Mouse (Mus musculus): ENCODE measurements around the gene Abhd17a. TPM values are rescaled to one million over a fixed set of nuclear protein-coding genes. Genes with fewer than 3 reads are reported as not detected.
A peak's percentile ranks its signal among the peaks of the same experiment; 100 is the strongest.

Gene Abhd17a
- total and polyA plus RNA-seq, 2 experiments from 2014 or later = 171 to 389 TPM

DNA sequence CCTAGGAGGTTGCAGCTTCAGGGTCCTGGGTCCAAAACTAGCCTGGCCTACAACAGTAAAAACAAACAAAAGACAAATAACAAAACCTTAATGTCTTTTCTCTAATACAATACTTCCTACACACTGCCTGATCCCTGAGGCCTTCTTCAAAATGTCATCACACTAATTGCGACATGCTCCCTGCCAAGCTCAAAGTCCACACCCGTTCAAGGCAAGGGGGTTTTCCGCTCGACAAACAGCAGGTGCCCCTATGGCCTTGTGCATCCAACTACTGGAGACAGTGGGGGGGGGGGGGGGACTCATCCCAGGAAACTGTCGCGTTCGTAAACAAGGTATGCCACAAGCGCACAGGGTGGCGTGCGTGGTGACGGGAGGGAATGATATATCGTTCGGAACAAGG lies 29.5 kb downstream of the Abhd17a start:
- 1% methylated on average over 13 of the region's 13 CpGs for WGBS
- Histone ChIP-seq H3K27me3 (ENCODE audit: insufficient read depth, low read length) (no peaks in the 10 kb centered on the region), H3K4me1 (ENCODE audit: insufficient read depth, low read length) (peaks cover 9% of the 10 kb centered on the region), H3K9ac (replicated peaks; ENCODE audit: low read length) (peak overlapping the region; percentile 98), H3K27ac (peak overlapping the region; percentile 94; the same call in 1 of the 2 replicates), H3K9me3 (ENCODE audit: low read length) (no peaks in the 10 kb centered on the region), H3K36me3 (ENCODE audit: insufficient read depth, low read length) (no peaks in the 10 kb centered on the region), H3K4me3 (ENCODE audit: low read length) (peak overlapping the region; percentile 100), H3K4me2 (ENCODE audit: low read depth, low read length) (peak overlapping the region; percentile 86)
- TF ChIP-seq CTCF (IDR thresholded peaks at IDR 0.05; ENCODE audit: low read depth) = no peak
- DNase-seq (ENCODE audit: low spot score) (no peak), ATAC-seq (no peak)

DNA sequence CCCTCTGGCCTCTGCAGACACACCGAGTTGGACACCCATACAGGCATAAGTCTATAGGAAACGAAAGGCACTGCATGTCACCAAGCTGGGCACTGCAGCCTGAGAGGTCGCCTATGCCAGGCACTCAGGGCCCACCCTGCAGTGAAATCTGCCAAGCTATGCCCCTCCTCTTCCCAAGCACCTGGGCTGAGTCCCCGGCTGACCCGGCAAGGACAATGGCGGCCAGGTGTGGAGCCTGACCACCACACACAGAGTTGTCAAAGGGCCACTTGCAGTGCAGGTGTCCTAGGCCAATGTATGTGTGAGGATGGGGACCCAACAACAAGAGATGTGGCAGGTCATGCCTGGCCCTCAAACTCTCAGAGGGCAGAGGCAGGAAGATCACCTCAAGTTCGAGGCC lies 30.7 kb downstream of the Abhd17a start:
- H3K4me2 ChIP-seq (ENCODE audit: low read depth, low read length) = 0 out of 2 replicates have a peak overlapping the region, but pooled peaks have one; percentile 86
- no peaks in the 10 kb centered on the region for H3K27me3 ChIP-seq (ENCODE audit: insufficient read depth, low read length)
- H3K27ac ChIP-seq = no peak overlapping the region
- peaks cover 9% of the 10 kb centered on the region for H3K4me1 ChIP-seq (ENCODE audit: insufficient read depth, low read length)
- no peak for TF ChIP-seq CTCF (IDR thresholded peaks at IDR 0.05; ENCODE audit: low read depth)
- DNase-seq (ENCODE audit: low spot score) (no peak), ATAC-seq (no peak)
- 0 out of 2 replicates have a peak overlapping the region, but pooled peaks have one; percentile 21 for H3K9ac ChIP-seq (replicated peaks; ENCODE audit: low read length)
- H3K9me3 ChIP-seq (ENCODE audit: low read length) = no peaks in the 10 kb centered on the region
- no peak overlapping the region for H3K4me3 ChIP-seq (ENCODE audit: low read length)
- 90% methylated on average over 7 of the region's 7 CpGs for WGBS
- no peaks in the 10 kb centered on the region for H3K36me3 ChIP-seq (ENCODE audit: insufficient read depth, low read length)

DNA sequence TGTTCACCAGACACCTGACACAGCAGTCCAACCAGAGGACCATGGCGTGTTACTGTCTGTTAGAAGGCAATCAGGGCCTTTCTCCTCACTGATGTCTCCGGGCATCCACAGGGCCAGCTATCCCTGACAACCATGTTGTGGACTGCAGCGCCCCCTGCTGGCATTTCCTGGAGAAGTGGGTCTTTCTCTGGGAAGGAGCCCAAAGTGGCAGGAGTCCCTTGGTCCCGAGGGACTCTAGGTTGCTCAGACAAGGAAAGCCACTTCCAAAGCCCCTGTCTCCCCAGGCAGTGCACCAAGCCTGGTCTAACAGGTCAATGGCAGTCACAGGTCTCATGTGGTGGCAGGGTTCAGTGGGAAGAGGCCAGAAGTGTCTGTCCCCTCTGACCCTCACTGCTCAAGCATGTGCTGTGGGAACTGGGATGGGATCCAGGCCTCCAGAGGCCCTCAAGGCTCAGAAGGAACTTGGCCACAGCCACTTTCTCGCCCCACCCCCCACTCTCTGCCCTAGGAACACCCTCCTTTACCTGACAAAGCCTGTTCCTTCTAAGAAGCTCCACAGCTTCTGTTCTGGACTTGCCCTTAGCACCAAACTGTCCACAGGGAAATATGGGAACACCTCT lies 32.7 kb downstream of the Abhd17a start:
- DNase-seq (ENCODE audit: low spot score) = peak; percentile 85
- peak; percentile 80 for TF ChIP-seq CTCF (IDR thresholded peaks at IDR 0.05; ENCODE audit: low read depth)
- Histone ChIP-seq H3K4me1 (ENCODE audit: insufficient read depth, low read length) (peaks cover 9% of the 10 kb centered on the region), H3K4me2 (ENCODE audit: low read depth, low read length) (no peak overlapping the region), H3K27me3 (ENCODE audit: insufficient read depth, low read length) (no peaks in the 10 kb centered on the region), H3K4me3 (ENCODE audit: low read length) (no peak overlapping the region), H3K9me3 (ENCODE audit: low read length) (no peaks in the 10 kb centered on the region), H3K9ac (replicated peaks; ENCODE audit: low read length) (0 out of 2 replicates have a peak overlapping the region, but pooled peaks have one; percentile 2), H3K36me3 (ENCODE audit: insufficient read depth, low read length) (no peaks in the 10 kb centered on the region), H3K27ac (no peak overlapping the region)
- ATAC-seq = no peak
- 22% methylated on average over 5 of the region's 5 CpGs for WGBS

DNA sequence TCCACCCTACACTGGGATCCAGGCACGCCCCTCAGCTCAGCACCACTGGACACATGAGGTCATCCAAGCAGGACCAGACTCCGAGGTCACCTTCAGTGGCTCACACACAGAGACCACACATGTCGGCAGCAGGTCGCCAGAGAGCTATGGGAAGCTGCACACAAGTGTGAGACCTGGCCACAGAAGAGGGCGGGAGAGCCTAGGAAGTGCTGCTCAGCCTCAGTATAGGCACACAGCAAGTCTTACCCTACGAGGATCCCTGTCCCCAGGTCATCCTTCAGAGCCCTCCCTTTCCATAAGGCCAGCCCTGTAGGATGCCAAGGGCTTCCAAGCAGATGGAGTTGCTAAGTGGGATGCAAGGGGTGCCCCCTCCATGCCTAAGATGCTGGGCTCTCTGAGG lies 36.1 kb downstream of the Abhd17a start:
- Histone ChIP-seq H3K36me3 (ENCODE audit: insufficient read depth, low read length) (peaks cover 15% of the 10 kb centered on the region; the same call in 1 of the 2 replicates), H3K9me3 (ENCODE audit: low read length) (no peaks in the 10 kb centered on the region), H3K27me3 (ENCODE audit: insufficient read depth, low read length) (no peaks in the 10 kb centered on the region), H3K27ac (no peak overlapping the region), H3K9ac (replicated peaks; ENCODE audit: low read length) (no peak overlapping the region), H3K4me3 (ENCODE audit: low read length) (no peak overlapping the region), H3K4me1 (ENCODE audit: insufficient read depth, low read length) (no peaks in the 10 kb centered on the region), H3K4me2 (ENCODE audit: low read depth, low read length) (no peak overlapping the region)
- no peak for ATAC-seq
- DNase-seq (ENCODE audit: low spot score) = no peak
- no peak for TF ChIP-seq CTCF (IDR thresholded peaks at IDR 0.05; ENCODE audit: low read depth)
- 93% methylated on average over 6 of the region's 6 CpGs for WGBS

DNA sequence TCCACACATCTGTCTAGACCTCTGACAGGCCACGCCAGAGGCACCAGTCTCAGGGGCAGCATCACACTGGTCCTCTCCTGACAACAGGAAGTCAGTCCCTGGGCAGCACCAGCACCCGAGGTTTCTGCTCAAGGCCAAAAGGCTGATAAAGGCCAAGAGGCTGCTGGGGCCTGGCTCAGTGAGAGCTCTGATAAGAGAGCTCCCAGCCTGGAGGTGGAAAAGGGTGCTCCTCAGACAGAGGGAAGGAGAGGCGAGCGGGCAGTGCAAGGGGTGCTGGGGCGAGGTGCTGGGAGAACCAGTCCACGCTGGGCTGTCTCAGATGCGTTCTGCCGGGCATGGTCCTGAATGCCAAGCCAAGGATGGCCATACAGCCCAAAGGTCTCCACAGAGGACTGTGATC lies 36.6 kb downstream of the Abhd17a start:
- Histone ChIP-seq H3K4me1 (ENCODE audit: insufficient read depth, low read length) (no peaks in the 10 kb centered on the region), H3K36me3 (ENCODE audit: insufficient read depth, low read length) (peaks cover 15% of the 10 kb centered on the region; the same call in 1 of the 2 replicates), H3K27ac (no peak overlapping the region), H3K9me3 (ENCODE audit: low read length) (no peaks in the 10 kb centered on the region), H3K4me2 (ENCODE audit: low read depth, low read length) (no peak overlapping the region), H3K27me3 (ENCODE audit: insufficient read depth, low read length) (no peaks in the 10 kb centered on the region), H3K9ac (replicated peaks; ENCODE audit: low read length) (no peak overlapping the region), H3K4me3 (ENCODE audit: low read length) (no peak overlapping the region)
- no peak for DNase-seq (ENCODE audit: low spot score)
- no peak for TF ChIP-seq CTCF (IDR thresholded peaks at IDR 0.05; ENCODE audit: low read depth)
- ATAC-seq = no peak
- 92% methylated on average over 8 of the region's 8 CpGs for WGBS

DNA sequence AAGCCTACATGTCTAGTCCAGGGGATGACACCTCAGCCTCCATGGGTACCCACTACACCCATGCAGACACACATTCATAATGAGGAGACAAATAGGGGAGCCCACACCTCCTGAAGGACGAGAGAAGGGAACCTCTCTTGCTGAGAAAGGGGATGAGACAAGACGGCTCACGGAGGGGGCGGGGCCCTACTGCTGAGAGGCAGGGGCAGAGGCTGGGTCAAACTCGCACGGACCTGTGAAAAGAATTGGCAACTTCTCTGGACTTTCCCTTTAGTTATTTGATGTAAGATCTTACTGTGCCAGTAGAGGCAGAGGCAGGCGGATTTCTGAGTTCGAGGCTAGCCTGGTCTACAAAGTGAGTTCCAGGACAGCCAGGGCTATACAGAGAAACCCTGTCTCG lies 37.8 kb downstream of the Abhd17a start:
- H3K4me2 ChIP-seq (ENCODE audit: low read depth, low read length) = no peak overlapping the region
- H3K9me3 ChIP-seq (ENCODE audit: low read length) = no peaks in the 10 kb centered on the region
- H3K36me3 ChIP-seq (ENCODE audit: insufficient read depth, low read length) = peaks cover 20% of the 10 kb centered on the region; the same call in 1 of the 2 replicates
- H3K4me1 ChIP-seq (ENCODE audit: insufficient read depth, low read length) = no peaks in the 10 kb centered on the region
- TF ChIP-seq CTCF (IDR thresholded peaks at IDR 0.05; ENCODE audit: low read depth) = no peak
- DNase-seq (ENCODE audit: low spot score) = no peak
- no peak overlapping the region for H3K4me3 ChIP-seq (ENCODE audit: low read length)
- ATAC-seq = no peak
- H3K9ac ChIP-seq (replicated peaks; ENCODE audit: low read length) = no peak overlapping the region
- no peak overlapping the region for H3K27ac ChIP-seq
- WGBS = 60% methylated on average over 9 of the region's 9 CpGs
- H3K27me3 ChIP-seq (ENCODE audit: insufficient read depth, low read length) = no peaks in the 10 kb centered on the region

DNA sequence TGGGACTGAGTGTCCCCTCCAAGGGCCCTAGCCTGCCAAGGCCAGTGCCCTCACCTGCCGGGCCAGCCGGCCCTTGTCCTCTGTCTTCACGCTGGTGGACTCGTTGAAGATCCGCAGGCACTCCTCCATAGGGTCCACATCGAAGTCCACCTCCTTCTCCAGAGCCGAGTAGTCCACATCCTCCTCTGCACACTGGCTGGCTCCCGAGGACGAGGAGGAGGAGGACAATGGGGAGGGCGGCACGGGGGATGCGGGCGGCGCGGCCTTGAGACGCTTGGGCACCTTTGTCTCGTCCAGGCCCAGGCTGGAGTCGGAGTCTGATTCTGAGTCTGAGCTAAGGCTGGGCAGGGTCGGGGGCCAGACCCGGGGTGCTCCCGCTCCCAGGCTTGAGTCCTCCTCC lies 40.9 kb downstream of the Abhd17a start:
- H3K9ac ChIP-seq (replicated peaks; ENCODE audit: low read length) = no peak overlapping the region
- DNase-seq (ENCODE audit: low spot score) (no peak), ATAC-seq (no peak)
- H3K4me2 ChIP-seq (ENCODE audit: low read depth, low read length) = no peak overlapping the region
- H3K4me3 ChIP-seq (ENCODE audit: low read length) = no peak overlapping the region
- H3K4me1 ChIP-seq (ENCODE audit: insufficient read depth, low read length) = no peaks in the 10 kb centered on the region
- peaks cover 50% of the 10 kb centered on the region for H3K36me3 ChIP-seq (ENCODE audit: insufficient read depth, low read length)
- no peaks in the 10 kb centered on the region for H3K9me3 ChIP-seq (ENCODE audit: low read length)
- H3K27ac ChIP-seq = no peak overlapping the region
- WGBS = 86% methylated on average over 21 of the region's 21 CpGs
- H3K27me3 ChIP-seq (ENCODE audit: insufficient read depth, low read length) = no peaks in the 10 kb centered on the region
- TF ChIP-seq CTCF (IDR thresholded peaks at IDR 0.05; ENCODE audit: low read depth) = no peak
